Mouse (Mus musculus) forebrain, embryonic 12.5 days (tissue): Measurements from ENCODE around the gene Arhgap30. TPM values are rescaled to one million over a fixed set of nuclear protein-coding genes. Genes with fewer than 3 reads are reported as not detected.

Source experiments
- ATAC-seq: fragments of 200-750 bp; cut with Nextera tagmentation; 2 replicates; pipeline ENCODE4 v1.8.0; 2017; ENCODE audit warnings: moderate TSS enrichment; ENCODE audit not compliant: low FRiP score
- H3K27ac ChIP-seq: fragments of 300-500 bp; sonication (generic); 2 replicates; pipeline ENCODE4 v1.5.1; 2016; ENCODE audit warnings: mild to moderate bottlenecking
- H3K27me3 ChIP-seq: fragments of 300-500 bp; sonication (generic); 2 replicates; pipeline ENCODE4 v1.6.1; 2016; ENCODE audit warnings: mild to moderate bottlenecking
- H3K36me3 ChIP-seq: fragments of 300-500 bp; sonication (generic); replicated peaks from 2 replicates; pipeline ENCODE4 v1.6.1; 2016; ENCODE audit warnings: mild to moderate bottlenecking
- H3K4me1 ChIP-seq: fragments of 300-500 bp; sonication (generic); 2 replicates; pipeline ENCODE4 v1.6.1; 2016
- H3K4me2 ChIP-seq: fragments of 300-500 bp; sonication (generic); 2 replicates; pipeline ENCODE4 v1.6.1; 2016; ENCODE audit warnings: mild to moderate bottlenecking, moderate library complexity
- H3K4me3 ChIP-seq: fragments of 300-500 bp; sonication (generic); replicated peaks from 2 replicates; pipeline ENCODE4 v1.5.1; 2016; ENCODE audit warnings: mild to moderate bottlenecking
- H3K9ac ChIP-seq: fragments of 300-500 bp; sonication (generic); 2 replicates; pipeline ENCODE4 v1.6.1; 2016; ENCODE audit warnings: mild to moderate bottlenecking
- H3K9me3 ChIP-seq: fragments of 300-500 bp; sonication (generic); 2 replicates; pipeline ENCODE4 v1.6.1; 2016
- WGBS: fragments of 180-500 bp; shearing (Covaris S2); methylation state at CpG from one replicate; pipeline ENCODE4 v1.1.7; 2016; 5-methylcytosine and 5-hydroxymethylcytosine counted together
- polyA plus RNA-seq: library from polyadenylated mRNA; unstranded; fragments of >200 nt; fragmentation: Nextera tagmentation; extraction: Ambion mirVana; gene quantifications from 2 replicates; pipeline ENCODE4 v1.2.1, GENCODE M21; 2016

Gene Arhgap30
- polyA plus RNA-seq, 1 experiment from 2014 or later = 0.75 TPM

DNA sequence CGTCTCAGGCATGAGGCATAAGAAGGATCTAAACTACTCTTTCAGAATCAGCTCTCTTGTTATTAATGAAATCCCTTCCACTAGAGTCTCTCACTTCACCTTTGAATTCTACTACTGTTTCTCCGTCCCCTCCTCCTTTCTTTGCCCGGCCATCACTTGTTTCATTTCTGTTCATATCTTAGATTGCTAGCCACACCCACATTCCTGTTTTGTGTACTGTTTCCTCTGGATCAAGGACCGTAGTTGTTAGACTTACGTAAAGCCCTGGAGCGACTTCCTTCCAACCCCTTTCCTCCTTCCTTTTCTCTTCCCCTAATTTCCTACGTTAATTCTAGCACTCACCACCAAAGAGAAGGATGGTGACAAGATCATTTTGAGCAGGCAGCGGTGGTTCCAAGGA lies 50.3 kb downstream of the Arhgap30 start:
- H3K9me3 ChIP-seq = 0 out of 2 replicates have a peak, but pooled peaks cover 4% of the 10 kb centered on the region
- H3K4me3 ChIP-seq = no peak overlapping the region
- ATAC-seq = no peak
- H3K36me3 ChIP-seq = no peaks in the 10 kb centered on the region
- peaks cover 10% of the 10 kb centered on the region for H3K4me1 ChIP-seq
- WGBS = 58% methylated on average over 8 of the region's 8 CpGs
- H3K27me3 ChIP-seq = peaks cover 50% of the 10 kb centered on the region
- no peak overlapping the region for H3K4me2 ChIP-seq
- no peak overlapping the region for H3K27ac ChIP-seq
- no peak overlapping the region for H3K9ac ChIP-seq

DNA sequence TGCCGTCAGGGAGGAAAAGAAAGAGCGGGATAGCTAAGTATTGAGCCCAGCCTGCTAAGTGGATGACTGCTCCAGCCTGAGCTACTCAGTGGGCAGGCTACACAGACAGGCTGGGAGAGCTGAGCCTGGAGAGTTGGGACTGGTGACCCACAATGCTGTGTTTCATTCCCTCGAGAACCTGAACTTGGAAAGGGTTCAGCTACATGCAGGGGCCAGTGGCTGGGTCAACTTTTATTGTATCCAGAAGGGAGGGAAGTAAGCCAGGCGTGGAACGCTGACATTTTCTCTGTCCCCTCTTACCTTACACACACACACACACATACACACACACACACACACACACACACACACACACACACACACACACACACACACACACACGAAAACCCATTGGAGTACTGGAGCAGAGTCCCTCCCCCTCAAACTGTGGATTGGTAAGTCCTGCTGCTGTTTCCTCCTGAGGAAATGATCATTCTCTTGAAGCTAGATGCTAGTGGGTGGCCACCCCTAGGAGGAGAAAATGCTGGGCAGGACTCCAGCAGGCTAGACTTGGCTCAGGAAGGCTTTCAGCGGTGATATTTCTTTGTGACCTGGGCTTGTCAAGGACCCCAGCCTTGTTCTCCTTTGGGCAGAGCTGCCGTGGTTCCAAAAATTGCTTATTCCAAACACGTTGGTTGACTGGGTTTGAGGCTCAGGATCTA lies 51.4 kb downstream of the Arhgap30 start:
- H3K4me2 ChIP-seq = no peak overlapping the region
- H3K27ac ChIP-seq = no peak overlapping the region
- H3K4me1 ChIP-seq = peaks cover 10% of the 10 kb centered on the region
- no peak overlapping the region for H3K9ac ChIP-seq
- peaks cover 50% of the 10 kb centered on the region for H3K27me3 ChIP-seq
- ATAC-seq = no peak
- 0 out of 2 replicates have a peak, but pooled peaks cover 4% of the 10 kb centered on the region for H3K9me3 ChIP-seq
- no peak overlapping the region for H3K4me3 ChIP-seq
- H3K36me3 ChIP-seq = no peaks in the 10 kb centered on the region
- WGBS = 70% methylated on average over 9 of the region's 9 CpGs

DNA sequence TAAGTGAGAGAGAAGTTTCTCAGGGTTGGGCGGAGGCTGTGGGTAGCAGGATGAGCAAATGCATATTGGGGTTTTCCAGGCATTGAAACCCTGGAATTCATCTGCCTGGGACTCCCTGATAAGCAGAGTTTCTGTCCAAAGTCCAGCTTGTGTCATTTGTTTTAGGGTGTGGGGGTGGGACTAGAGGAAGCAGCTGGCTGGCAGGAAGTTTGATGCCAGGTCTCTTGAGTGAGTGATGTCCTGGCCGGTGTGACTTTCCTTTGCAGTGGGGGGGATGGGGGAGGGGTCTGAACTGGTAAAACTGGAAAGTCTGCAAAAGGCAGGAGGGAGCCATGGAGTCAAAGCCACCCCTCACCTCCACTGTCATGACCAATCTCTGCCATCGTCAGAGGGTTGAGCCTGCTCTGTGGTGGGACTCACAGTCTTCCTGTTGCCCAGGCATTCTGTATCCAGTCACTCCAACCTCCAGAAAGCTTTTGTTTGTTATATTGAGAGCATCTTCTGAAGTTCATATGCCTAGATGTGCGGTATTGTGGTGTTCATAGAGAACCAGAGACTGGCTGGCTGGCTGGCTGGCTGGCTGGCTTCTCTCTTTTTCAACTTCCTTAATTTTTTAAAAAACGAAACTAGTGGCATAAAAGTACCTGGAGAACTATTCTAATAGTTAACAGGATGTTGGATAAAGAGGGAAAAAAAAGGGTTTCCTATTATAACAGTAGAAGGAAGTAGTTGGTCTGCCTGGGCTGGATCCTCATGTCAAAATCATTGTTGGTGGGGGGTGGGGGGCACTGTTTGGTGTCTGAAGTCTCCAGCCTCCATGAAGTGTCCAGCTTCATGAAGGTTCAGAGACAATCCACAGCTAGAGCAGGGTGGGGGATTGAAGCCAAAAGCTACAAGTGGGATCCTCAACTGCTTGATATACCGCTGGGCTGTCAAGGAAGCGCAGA lies 53.0 kb downstream of the Arhgap30 start:
- no peak for ATAC-seq
- H3K9ac ChIP-seq = no peak overlapping the region
- peaks cover 10% of the 10 kb centered on the region for H3K4me1 ChIP-seq
- no peaks in the 10 kb centered on the region for H3K36me3 ChIP-seq
- 65% methylated on average over 7 of the region's 7 CpGs for WGBS
- H3K9me3 ChIP-seq = 0 out of 2 replicates have a peak, but pooled peaks cover 4% of the 10 kb centered on the region
- H3K27me3 ChIP-seq = peaks cover 38% of the 10 kb centered on the region
- H3K4me3 ChIP-seq = no peak overlapping the region
- H3K4me2 ChIP-seq = no peak overlapping the region
- H3K27ac ChIP-seq = no peak overlapping the region

DNA sequence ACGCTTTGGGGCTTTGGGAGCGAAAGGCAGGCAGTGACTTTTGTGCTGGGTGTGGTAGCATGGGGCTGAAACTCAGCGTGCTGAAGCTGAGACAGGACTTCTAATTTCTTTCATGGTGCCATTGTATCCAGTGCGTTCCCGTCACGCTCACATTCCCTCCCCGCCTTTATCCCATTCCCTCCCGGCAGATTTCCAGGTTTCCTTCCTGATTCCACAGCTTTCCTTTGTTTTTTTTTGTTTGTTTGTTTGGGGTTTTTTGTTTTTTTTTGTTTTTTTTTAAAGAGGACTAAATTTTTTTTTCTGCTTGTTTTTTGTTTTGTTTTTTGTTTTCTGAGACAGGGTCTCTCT lies 53.6 kb downstream of the Arhgap30 start:
- no peak overlapping the region for H3K4me3 ChIP-seq
- no peak overlapping the region for H3K4me2 ChIP-seq
- WGBS = 79% methylated on average over 8 of the region's 8 CpGs
- H3K9me3 ChIP-seq = 0 out of 2 replicates have a peak, but pooled peaks cover 4% of the 10 kb centered on the region
- no peak overlapping the region for H3K9ac ChIP-seq
- no peak for ATAC-seq
- no peak overlapping the region for H3K27ac ChIP-seq
- peaks cover 31% of the 10 kb centered on the region for H3K27me3 ChIP-seq
- peaks cover 6% of the 10 kb centered on the region for H3K4me1 ChIP-seq
- H3K36me3 ChIP-seq = no peaks in the 10 kb centered on the region

DNA sequence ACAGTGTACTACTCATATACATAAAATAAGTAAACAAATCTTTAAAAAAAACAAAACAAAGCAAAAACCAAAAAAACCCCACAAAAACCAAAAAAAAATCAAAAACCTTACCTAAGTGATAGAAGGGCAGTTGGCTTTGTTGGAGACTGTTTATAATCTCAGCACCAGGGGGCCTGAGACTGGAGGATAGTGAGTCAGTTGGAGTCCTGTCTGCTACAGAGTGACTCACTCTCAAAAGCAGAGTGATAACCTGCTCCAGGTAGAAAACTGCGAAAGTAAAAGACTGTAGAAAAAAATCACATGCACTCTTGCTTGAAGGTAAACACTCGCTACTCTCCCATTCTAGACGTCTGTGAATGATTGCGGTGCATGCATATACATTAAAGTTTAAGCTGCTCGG lies 56.3 kb downstream of the Arhgap30 start:
- Histone ChIP-seq H3K27me3 (peaks cover 5% of the 10 kb centered on the region), H3K27ac (no peak overlapping the region), H3K9ac (no peak overlapping the region), H3K4me1 (no peaks in the 10 kb centered on the region), H3K4me3 (no peak overlapping the region), H3K9me3 (0 out of 2 replicates have a peak, but pooled peaks cover 4% of the 10 kb centered on the region), H3K36me3 (no peaks in the 10 kb centered on the region), H3K4me2 (no peak overlapping the region)
- 90% methylated on average over 5 of the region's 5 CpGs for WGBS
- no peak for ATAC-seq

DNA sequence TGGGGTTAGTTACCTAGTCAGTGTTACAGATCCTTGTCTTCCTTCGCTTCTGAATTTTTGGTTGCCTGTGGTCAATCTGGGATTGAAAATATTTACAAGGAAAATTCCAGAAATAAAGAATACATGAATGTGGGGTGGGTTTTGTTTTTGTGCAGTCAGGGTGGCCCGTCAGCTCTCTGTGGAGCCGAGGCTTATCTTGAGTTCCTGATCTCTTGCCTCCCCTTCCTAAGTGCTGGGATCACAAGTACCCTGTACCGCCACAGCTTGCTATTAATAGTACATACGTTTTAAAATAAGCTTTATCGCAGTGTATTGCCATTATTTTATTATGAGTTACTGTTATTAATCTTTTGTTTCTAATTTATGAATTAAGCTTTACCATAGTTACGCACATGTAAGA lies 58.1 kb downstream of the Arhgap30 start:
- Histone ChIP-seq H3K4me3 (no peak overlapping the region), H3K9me3 (0 out of 2 replicates have a peak, but pooled peaks cover 4% of the 10 kb centered on the region), H3K36me3 (no peaks in the 10 kb centered on the region), H3K9ac (no peak overlapping the region), H3K4me1 (no peaks in the 10 kb centered on the region), H3K4me2 (no peak overlapping the region), H3K27me3 (no peaks in the 10 kb centered on the region), H3K27ac (no peak overlapping the region)
- ATAC-seq = no peak
- WGBS = 83% methylated on average over 7 of the region's 7 CpGs

DNA sequence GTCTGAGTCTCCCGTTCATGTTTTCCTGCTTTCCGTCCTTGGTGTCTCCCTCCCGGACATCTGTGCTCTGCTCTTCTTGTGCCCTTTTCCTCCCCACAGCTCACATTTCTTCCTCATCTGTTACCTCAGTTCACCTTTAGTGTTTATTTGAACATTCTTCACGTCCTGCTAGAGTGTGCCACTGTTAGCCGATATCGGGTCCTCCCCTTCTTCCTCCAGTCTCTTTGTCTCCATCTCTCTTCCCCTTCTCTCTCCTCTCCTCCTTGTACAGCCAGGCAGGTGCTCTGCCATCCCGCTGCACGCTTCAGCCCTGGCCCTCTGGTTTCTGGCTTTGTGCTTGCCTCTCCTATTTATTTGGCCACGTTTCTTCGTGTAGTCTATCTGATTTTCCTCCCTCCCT lies 58.9 kb downstream of the Arhgap30 start:
- Histone ChIP-seq H3K4me1 (no peaks in the 10 kb centered on the region), H3K9ac (no peak overlapping the region), H3K4me3 (no peak overlapping the region), H3K9me3 (0 out of 2 replicates have a peak, but pooled peaks cover 4% of the 10 kb centered on the region), H3K27ac (no peak overlapping the region), H3K4me2 (no peak overlapping the region), H3K27me3 (no peaks in the 10 kb centered on the region), H3K36me3 (no peaks in the 10 kb centered on the region)
- no peak for ATAC-seq
- 83% methylated on average over 10 of the region's 10 CpGs for WGBS

DNA sequence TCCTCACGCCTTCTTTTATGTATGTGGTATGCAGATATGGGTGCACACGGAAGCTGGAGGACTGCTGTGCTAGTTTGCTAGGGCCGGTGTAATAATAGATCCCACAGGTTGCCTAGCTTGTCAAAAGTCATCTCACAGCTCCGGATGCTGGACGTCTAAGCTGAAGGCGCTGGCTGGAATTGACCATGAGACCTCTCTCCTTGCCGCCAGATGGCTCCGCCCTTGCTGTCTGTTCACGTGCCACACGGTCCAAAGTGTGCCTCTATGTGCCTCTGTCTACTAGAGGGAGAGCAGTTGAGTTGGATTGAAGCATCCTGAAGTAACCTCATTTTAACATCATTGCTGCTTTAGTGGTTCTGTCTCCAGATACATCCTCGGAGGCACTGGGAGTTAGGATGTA lies 61.3 kb downstream of the Arhgap30 start:
- no peak for ATAC-seq

DNA sequence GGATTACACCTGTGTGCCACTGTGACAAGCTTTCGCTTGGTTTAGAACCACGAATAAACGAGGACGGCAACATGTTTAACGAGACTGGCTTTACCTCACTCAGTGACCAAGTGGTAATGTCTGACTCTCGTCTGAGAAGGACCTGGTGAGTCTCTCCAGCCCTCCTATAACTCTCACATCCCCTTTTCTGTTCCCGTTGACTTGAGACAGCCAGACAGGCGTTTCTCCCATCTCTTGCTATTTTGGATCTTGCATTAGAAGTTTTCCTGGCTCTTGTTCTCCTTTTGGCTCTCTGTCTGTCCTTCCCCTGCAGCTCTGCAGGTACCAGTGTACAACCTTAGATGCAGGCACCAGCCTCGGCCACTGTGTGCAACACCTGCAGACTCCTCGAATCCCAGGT lies 62.2 kb downstream of the Arhgap30 start:
- no peak for ATAC-seq
- H3K9ac ChIP-seq = no peak overlapping the region
- no peaks in the 10 kb centered on the region for H3K9me3 ChIP-seq
- no peak overlapping the region for H3K27ac ChIP-seq
- 85% methylated on average over 10 of the region's 10 CpGs for WGBS
- no peaks in the 10 kb centered on the region for H3K4me1 ChIP-seq
- H3K4me3 ChIP-seq = no peak overlapping the region
- no peaks in the 10 kb centered on the region for H3K27me3 ChIP-seq
- no peak overlapping the region for H3K4me2 ChIP-seq
- H3K36me3 ChIP-seq = no peaks in the 10 kb centered on the region

More for the DNA sequence above, 61.3 kb downstream of the Arhgap30 start:
- Histone ChIP-seq H3K27ac (no peak overlapping the region), H3K4me2 (no peak overlapping the region), H3K4me1 (no peaks in the 10 kb centered on the region), H3K27me3 (no peaks in the 10 kb centered on the region), H3K4me3 (no peak overlapping the region), H3K9ac (no peak overlapping the region), H3K36me3 (no peaks in the 10 kb centered on the region), H3K9me3 (no peaks in the 10 kb centered on the region)
- 88% methylated on average over 11 of the region's 11 CpGs for WGBS

DNA sequence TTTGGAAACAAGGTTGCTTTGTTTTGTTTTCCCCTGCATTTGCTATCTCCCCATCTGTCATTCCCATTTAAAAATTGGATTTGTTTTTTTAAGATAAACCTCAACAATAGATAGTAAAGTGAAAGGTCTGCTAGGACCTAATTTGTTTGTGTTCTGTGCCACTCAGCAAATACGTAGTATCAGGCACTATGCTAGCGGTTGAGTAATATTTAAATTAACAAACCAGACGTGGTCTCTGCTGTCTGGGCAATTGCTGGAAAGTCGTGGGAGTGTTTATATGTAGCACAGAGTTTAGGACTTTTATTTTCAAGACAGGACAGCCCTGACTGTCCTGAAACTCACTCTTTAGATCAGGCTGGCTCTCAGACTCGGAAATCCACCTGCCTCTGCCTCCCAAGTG lies 63.8 kb downstream of the Arhgap30 start:
- H3K27ac ChIP-seq = no peak overlapping the region
- H3K4me1 ChIP-seq = no peaks in the 10 kb centered on the region
- no peaks in the 10 kb centered on the region for H3K9me3 ChIP-seq
- no peak overlapping the region for H3K4me2 ChIP-seq
- no peaks in the 10 kb centered on the region for H3K36me3 ChIP-seq
- H3K4me3 ChIP-seq = no peak overlapping the region
- H3K27me3 ChIP-seq = no peaks in the 10 kb centered on the region
- ATAC-seq = no peak
- no peak overlapping the region for H3K9ac ChIP-seq
- WGBS = 80% methylated on average over 5 of the region's 5 CpGs

DNA sequence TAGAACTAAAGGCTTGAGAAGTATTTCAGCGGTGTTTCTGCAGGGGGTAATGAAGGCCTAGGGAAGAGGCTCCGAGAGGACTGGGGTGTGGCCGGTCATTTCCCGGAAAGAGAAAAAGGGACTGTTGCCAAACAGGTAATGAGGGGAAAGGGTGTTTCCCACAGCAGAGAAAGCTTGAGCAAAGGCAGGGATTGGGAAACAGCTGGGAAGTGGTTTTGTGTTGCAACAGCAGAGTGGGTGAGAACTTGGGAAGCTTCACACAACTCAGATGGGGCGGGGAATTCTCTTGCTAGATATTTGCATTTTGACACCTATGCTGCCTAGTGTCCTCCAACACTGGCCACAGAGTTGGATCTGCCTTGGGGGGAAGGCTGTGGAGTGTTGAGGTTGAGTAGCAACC lies 64.2 kb downstream of the Arhgap30 start:
- 94% methylated on average over 5 of the region's 5 CpGs for WGBS
- Histone ChIP-seq H3K36me3 (no peaks in the 10 kb centered on the region), H3K27me3 (no peaks in the 10 kb centered on the region), H3K4me1 (no peaks in the 10 kb centered on the region), H3K27ac (no peak overlapping the region), H3K9me3 (no peaks in the 10 kb centered on the region), H3K4me2 (no peak overlapping the region), H3K4me3 (no peak overlapping the region), H3K9ac (no peak overlapping the region)
- ATAC-seq = no peak

DNA sequence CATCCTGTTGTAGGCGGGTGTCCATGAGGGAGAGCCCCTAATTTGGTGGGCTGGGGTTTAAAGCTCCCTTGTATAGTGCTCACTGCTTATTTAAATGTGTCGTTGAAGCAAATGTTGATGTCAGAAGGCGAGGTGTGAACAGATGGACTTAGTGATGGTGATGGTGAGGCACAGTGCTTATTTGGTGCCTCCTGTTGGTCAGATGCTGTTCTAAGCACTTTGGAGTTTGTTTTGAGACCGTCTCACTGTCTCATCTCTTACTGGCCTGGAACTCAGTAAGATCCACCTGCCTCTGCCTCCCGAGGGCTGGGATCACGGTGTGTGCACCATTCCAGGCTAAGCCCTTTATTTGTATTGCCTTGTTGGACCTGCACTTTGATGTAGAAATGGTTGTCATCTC lies 66.2 kb downstream of the Arhgap30 start:
- WGBS = 84% methylated on average over 6 of the region's 6 CpGs
- ATAC-seq = no peak

More for the DNA sequence above, 66.2 kb downstream of the Arhgap30 start:
- Histone ChIP-seq H3K36me3 (no peaks in the 10 kb centered on the region), H3K4me3 (no peak overlapping the region), H3K4me1 (peaks cover 7% of the 10 kb centered on the region; the same call in 1 of the 2 replicates), H3K4me2 (no peak overlapping the region), H3K27ac (no peak overlapping the region), H3K9me3 (no peaks in the 10 kb centered on the region), H3K27me3 (no peaks in the 10 kb centered on the region), H3K9ac (no peak overlapping the region)
